Mouse (Mus musculus): ENCODE results near the gene Rdh11. TPM values are rescaled to one million over a fixed set of nuclear protein-coding genes. Genes with fewer than 3 reads are reported as not detected.

Rdh11 gene
- polyA plus RNA-seq (2012; rRNA removed): 7.7 and 8.8 TPM in 2 replicates

DNA sequence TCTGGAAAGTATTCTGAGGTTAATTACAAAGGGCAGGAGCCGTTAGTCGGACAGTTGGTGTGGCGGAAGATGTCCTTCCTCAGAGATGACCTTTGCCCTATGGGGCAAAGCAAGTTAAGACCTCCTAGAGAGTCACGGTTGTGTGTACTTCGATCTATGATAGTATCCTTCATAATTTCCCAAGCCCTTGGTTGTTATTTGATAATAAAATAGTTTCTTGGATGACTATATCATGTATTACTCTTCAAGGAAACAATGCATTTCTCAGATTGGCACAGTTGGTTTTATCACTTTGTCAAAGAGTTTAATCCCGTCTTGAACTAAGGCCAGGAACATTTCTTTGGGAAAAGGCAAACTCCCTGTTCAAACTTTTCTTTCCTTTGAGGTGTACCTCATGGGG lies at the start of gene Rdh11:
Rdh11 (minus strand) TSS at position 101 of the 400 bp plus-strand sequence.

DNA sequence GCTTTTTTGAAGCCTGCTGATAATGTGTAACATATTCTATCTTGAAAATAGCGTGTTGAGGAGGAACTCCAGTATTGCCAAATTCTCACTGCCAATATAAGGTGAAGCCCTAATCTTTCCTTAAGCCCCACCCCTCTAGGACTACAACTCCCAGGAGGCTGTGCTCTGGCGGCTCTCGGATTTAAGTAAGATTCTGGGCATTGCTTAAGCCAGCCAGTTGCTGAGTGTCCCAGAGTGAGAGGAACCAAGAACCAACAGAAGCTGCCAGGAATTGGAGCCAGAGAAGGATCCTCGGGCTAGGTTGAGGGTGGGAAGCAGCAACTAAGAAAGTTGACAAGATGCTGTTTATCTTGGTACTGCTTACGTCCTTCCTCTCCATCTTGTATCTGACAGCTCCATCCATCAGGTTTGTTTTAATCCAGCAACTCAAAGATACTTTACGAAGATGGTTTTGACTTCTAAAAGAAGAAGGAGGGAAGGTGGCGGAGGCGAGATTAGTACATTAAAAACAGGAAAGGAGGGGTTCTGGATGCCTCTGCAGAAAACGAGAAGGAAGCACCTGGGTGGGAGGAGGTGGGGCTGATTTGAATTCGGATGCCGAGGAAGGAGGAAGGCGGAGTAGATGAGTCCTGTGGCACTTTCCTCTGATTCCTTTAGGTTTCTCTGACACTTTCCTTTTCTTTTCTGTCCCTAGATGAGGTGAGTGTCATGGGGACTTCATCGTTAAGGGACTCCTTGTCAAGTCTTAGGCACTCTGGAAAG lies 16.8 kb upstream of the Rdh11 start, which contains the start of gene Rdh12:
Rdh12 (plus strand) TSS at position 212 of the 762 bp plus-strand sequence.

DNA sequence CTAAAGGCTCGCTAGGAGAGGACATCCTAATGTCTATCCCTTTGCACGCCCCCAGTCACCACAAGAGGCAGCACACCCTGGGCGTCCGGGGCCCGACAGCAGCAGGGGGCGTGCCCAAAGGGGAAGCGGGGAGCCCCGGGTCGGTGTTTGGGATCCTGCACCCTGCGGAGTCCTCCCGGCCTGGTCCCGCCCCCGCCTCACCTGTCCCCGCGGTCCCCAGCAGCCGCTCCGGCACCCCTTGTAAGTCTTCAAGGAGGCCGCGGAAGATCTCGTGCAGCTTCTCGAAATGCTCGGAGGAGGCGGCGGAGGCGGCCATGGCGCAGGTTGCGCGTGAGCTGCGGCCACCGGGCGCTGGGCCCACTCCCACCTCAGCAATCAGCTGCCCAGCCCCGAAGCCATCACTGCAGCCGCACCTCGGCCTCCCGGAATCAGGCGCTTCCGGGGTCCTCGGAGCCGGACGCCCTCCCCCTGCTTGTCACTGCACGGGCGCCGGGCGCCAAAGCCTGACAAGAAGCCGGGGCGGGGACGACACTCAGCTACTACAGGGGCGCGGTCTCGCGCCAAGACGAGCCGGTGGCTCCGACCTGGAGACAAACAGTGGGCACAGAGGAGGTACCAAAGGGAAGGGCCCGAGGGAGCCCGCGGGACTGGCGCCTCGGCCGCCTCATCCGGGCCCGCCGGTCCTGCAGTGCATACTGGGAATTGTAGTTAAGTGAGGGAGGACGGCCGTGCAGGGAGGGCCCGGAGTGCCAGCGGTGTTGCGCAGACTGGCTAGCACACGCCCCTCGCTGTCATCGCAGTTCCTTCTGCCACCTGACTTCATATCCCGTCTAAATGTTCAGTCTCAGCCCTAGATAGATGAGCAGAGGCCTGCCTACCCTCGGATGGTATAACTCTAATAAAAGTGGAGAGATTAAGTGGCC lies 19.8 kb downstream of the Rdh11 start, which contains the start of gene Vti1b:
Vti1b (minus strand) TSS at position 649 of the 923 bp plus-strand sequence.

DNA sequence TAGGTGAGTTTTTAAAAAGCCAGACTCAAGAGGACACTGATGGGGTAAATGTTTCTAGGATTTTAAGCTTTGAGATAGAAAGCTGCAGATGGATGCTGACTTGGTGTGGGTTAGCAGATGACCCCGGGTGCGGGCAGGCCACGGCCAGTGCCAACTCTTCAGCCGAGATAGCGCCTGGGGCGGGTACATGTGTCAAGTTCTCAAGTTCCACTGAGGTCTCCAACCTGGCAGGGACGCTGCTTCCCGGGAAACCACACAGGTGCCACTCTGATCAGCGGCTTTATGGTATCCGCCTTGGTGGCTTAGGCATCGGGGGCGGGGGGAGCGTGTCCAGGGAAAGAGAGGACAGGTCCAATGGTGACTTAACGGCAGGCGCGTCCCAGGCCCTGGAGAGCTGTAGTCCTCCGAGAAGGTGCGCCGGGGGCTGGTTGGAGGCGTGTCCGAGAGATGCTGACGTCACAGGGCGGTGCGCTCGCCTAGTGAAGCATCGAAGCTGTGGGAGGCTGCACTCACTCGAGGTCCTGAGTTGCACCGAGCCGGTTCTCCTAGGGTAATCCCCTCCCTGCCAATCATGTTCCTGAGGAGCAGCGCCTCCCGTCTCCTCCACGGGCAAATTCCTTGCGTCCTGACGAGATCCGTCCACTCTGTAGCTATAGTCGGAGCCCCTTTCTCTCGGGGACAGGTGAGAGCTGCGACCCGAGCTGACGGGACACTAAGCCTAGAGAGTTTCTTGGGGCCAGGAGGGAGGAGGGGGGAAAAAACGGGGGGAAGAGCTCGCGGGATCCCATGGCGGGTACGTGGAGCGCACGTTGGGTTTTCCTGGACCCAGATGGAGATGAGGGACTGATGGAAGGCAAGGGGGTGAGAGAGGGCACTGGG lies 61.6 kb downstream of the Rdh11 start, which contains the start of gene Arg2:
Arg2 (plus strand) TSS at position 479 of the 879 bp plus-strand sequence.

Other genes with a start within 250 kb of the Rdh11 start
- gene Tmem229b, start 184.7 kb downstream of the Rdh11 start, polyA plus RNA-seq (2012; rRNA removed): 4.0 and 5.5 TPM in 2 replicates
- 40.7 and 44.0 TPM in 2 replicates for gene Plekhh1, start 163.1 kb downstream of the Rdh11 start, polyA plus RNA-seq (2012; rRNA removed)
- gene Pigh, start 102.6 kb downstream of the Rdh11 start, polyA plus RNA-seq (2012; rRNA removed): 14.6 and 18.7 TPM in 2 replicates
- gene Arg2, start 61.5 kb downstream of the Rdh11 start, polyA plus RNA-seq (2012; rRNA removed): 1.5 and 5.4 TPM in 2 replicates
- 67.6 and 68.7 TPM in 2 replicates for gene Vti1b, start 19.6 kb downstream of the Rdh11 start, polyA plus RNA-seq (2012; rRNA removed)
- gene Rdh12, start 16.6 kb upstream of the Rdh11 start, polyA plus RNA-seq (2012; rRNA removed): 0.51 and 0.57 TPM in 2 replicates
- gene Zfyve26, start 104.0 kb upstream of the Rdh11 start, polyA plus RNA-seq (2012; rRNA removed): 11.5 and 16.1 TPM in 2 replicates
- gene Rad51b, start 105.0 kb upstream of the Rdh11 start, polyA plus RNA-seq (2012; rRNA removed): 0.41 and 0.51 TPM in 2 replicates

Measured in colon, adult 2 months (tissue).